Mouse (Mus musculus): ENCODE measurements around the gene Acnat2.
"Not testable (repeated sequence)": the region's sequence is repeated elsewhere in the genome, so short reads cannot be mapped to it uniquely, and the experiment has no call there.

Gene Acnat2

GRCm38 (mm10) chr4:49407957-49408356, at the start of gene Acnat2:
Gene Acnat2, minus strand, starts transcription at chr4:49408151.
- DNase-seq (ENCODE audit: low spot score) = not testable (repeated sequence)

- DNase-seq (ENCODE audit: low spot score) = no peak
Measured at GRCm38 (mm10) chr4:49456171-49456570, 48.2 kb upstream of the Acnat2 start.

- DNase-seq (ENCODE audit: low spot score) = no peak
Measured at GRCm38 (mm10) chr4:49451848-49452551, 44.0 kb upstream of the Acnat2 start.

- not testable (repeated sequence) for DNase-seq (ENCODE audit: low spot score)
Measured at GRCm38 (mm10) chr4:49451133-49451847, 43.3 kb upstream of the Acnat2 start.

- not testable (repeated sequence) for DNase-seq (ENCODE audit: low spot score)
Measured at GRCm38 (mm10) chr4:49436968-49437367, 29.0 kb upstream of the Acnat2 start.

GRCm38 (mm10) chr4:49410151-49410550, 2.2 kb upstream of the Acnat2 start:
- not testable (repeated sequence) for DNase-seq (ENCODE audit: low spot score)

GRCm38 (mm10) chr4:49386873-49387272, 21.1 kb downstream of the Acnat2 start:
- DNase-seq (ENCODE audit: low spot score) = no peak

GRCm38 (mm10) chr4:49383576-49384318, 24.2 kb downstream of the Acnat2 start:
- not testable (repeated sequence) for DNase-seq (ENCODE audit: low spot score)

- DNase-seq (ENCODE audit: low spot score) = not testable (repeated sequence)
Measured at GRCm38 (mm10) chr4:49368046-49368445, 39.9 kb downstream of the Acnat2 start.

GRCm38 (mm10) chr4:49357097-49357496, 50.9 kb downstream of the Acnat2 start:
- DNase-seq (ENCODE audit: low spot score) = no peak

GRCm38 (mm10) chr4:49350470-49350869, 57.5 kb downstream of the Acnat2 start:
- no peak for DNase-seq (ENCODE audit: low spot score)

GRCm38 (mm10) chr4:49348677-49349076, 59.3 kb downstream of the Acnat2 start:
- no peak for DNase-seq (ENCODE audit: low spot score)

GRCm38 (mm10) chr4:49348001-49348400, 60.0 kb downstream of the Acnat2 start:
- DNase-seq (ENCODE audit: low spot score) = not testable (repeated sequence)

- not testable (repeated sequence) for DNase-seq (ENCODE audit: low spot score)
Measured at GRCm38 (mm10) chr4:49340091-49340490, 67.9 kb downstream of the Acnat2 start.

- DNase-seq (ENCODE audit: low spot score) = not testable (repeated sequence)
Measured at GRCm38 (mm10) chr4:49337949-49338348, 70.0 kb downstream of the Acnat2 start.
